Mouse (Mus musculus) c-Kit-positive CD71-positive TER-119-negative erythroid progenitor cells, embryonic 14.5 days (primary cell): ENCODE measurements around the gene Chmp2b.

Source experiments
- DNase-seq: peaks from one replicate; pipeline ENCODE4 v3.0.0-alpha.2; 2013; ENCODE audit warnings: low read depth

Gene Chmp2b

DNA sequence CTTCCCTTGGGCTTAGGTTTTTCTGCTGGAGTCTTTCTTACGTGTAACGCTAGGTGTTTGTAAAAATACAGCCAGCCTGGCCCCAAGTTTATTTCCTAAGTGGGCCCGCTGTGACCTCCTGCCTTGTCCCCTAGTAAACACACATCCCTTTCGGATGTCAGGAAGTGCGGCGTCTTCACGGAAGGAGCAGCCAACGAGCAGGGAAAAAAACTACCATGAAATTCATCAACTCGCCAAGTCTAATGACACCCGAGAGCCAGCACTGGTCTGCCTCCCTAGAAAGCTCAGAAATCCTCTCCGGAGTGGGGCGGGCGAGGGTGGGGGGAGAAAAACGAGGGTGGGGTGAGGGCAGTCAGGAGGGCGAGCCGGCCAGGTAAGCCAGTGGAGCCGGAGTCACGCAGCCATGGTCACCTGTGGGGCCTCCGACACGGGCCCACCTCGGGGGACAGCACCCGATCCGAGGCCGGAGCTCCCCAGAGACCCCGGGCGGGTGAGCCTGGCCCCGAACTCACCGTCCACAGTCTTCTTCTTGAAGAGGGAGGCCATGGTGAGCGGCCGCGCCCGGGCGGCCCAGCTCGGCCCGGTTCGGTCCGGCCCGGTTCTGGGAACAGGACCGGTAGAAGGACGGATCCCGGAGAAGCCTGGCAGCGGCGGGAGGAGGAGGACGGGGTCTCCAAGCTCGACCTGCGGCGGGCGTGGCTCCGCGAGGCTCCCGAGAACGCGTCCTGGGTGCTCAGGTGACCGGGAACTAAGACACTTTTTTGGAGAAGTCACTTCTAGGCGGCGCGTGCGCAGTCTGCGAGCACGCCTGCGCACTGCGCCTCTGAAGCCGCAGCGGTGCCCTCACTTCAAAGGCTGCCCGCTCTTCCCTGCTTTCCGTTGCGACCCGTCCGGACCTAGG lies at the start of gene Chmp2b:
Gene Chmp2b, minus strand, starts transcription at position 764 of the 901 bp plus-strand sequence.
- peak; percentile 71 for DNase-seq

DNA sequence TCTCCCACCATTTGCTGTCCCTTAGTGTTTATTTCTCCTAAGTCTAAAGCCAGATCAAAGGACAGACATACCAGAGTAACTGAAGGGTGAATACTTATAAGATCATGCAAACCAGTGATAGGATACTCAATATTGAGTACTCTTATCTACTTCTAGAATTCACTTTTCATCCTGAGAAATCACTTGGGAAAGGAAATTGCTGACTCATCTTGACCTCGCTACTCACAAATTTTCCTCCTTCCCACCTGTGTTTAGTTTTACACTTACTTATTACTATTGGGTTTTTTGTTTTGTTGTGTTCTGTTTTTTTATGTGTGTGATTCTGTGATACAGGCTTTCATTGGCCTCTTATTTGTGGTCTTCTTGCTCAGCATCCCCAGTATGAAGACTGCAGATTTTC lies 49.2 kb upstream of the Chmp2b start:
- no peak for DNase-seq

DNA sequence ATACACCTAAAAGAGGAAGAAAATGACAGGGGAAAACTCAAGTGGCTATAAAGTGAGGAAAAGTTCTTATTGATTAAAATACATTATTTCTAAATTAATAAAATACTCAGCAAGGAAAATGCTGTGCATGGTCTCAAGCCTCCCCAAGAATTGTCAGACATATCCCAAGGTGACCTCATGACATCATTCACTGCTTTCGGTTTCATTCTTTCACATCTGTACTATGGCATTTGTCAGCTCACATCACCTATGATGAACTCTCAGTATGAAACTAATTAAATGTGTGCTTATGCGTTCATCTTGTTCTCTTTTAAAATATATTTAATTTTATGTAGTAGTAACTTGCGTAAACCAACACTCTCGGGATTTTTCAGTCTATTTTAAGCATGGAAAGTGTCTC lies 38.3 kb upstream of the Chmp2b start:
- DNase-seq: no peak

DNA sequence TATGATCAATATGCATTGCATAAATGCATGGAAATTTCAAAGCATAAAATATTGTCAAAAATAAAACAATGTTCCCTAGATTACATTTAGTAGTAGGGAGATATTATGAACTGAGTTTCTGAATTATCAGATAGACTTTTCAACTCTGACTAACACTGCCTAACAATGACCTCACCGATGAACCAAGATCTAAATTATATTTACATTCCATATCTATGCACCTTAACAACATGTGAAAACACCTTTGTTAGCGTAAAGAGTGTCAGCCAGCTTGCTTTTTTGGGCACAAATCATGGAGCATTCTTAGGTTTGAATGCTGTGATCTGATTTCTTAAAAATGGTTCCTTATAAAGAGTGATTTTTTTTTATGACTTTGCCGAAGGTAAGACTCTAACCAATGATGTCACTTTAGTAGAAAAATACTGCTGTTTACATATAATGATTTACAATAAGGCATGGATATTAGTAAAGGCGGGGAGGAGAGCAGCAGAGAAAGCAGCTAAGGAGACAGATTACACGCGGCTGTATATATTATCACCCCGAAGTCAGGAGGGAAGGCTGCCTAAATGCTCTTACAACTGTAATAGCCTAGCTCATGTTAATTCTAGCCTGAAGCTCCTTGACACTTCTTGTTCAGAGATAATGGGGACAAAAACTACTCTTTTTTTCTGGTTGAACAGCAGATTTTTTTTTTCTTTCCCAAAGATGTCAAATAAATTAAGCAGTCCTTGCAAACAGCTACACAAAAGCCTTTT lies 23.8 kb upstream of the Chmp2b start:
- DNase-seq: no peak

DNA sequence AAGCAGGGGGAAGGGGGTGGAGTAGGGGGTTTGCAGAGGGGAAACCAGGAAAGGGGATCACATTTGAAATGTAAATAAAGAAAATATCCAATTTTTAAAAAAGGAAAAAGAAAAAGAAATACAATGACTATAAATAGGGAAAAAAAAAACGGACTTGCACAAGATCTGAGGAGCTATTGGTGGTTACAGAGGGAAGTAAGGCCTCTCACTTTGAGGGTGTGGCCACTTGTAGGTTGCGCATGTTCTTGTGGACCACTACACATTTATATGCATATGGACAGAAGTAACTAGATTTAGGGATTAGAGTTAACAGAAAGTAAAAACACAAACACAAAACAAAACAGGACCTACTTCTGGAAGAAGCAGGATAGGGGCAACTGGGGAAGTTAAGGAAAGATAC lies 23.2 kb upstream of the Chmp2b start:
- no peak for DNase-seq

DNA sequence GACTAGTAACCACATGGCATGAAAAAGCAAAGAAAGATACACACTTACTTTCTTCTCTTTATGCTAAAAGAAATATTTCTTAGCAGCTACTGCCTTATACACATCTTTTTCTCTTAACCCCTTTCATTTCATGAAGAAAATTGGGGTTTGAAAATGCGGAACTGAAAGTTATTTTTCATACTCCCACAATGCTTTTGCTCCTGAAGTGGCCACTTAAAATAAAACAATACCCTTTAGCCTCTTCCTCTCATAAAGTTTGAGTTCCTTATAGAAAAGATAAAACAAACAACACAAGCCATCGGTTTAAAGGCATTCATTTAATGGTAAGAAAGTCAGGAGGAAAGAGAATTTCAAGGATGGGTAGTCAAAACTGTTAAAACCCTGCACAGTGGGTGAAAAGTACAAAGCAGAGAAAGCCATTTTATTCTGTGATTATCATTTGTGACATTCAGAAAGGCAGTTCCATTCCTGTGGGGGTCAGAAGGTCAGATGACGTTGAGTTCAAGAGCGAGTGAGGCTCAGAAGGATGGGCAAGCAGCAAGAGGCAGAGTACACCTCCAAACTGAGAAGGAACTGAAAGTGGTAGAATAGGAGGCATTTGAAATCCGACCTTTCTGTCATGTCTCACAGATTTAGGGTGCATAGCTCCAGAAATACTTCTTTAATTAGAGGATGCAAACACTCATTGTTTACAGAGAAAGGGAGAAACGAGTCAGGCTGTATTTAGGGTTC lies 14.9 kb upstream of the Chmp2b start:
- no peak for DNase-seq

DNA sequence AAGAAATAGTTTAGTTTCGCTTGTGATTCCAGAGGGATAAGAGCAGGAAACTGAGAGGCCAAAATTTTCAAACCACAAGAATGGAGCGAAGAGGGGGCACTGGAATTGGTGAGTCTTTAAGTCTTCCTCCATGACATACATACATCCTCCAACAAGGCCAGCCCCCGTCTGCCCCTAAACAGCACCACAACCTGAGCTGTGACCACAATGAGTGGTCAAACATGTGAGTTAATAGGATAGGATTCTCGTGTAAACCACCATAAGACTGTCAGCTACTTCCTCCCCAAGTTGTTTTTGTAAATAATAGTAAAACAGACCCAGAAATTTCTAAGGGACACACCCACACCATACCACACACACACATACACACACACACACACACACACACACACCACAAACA lies 6.3 kb upstream of the Chmp2b start:
- no peak for DNase-seq

DNA sequence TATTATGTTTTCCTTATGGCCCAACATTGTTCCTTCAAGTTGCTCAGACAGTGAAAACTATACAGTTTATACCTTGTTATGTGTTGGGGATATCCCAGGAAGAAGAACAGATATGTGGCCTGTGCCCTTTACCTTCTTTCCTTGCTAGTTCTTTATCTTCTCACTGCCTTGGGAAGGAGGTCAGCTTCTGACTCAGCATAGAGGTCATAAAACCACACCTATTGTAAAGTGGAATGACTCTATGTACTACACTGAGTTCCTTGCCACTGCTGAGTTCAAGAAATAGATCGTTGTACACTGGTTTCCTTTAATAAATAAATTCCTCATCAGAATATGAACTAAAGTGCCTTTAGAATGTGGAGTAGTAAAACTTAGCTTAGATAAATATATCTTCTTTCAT lies 2.4 kb upstream of the Chmp2b start:
- DNase-seq: no peak

DNA sequence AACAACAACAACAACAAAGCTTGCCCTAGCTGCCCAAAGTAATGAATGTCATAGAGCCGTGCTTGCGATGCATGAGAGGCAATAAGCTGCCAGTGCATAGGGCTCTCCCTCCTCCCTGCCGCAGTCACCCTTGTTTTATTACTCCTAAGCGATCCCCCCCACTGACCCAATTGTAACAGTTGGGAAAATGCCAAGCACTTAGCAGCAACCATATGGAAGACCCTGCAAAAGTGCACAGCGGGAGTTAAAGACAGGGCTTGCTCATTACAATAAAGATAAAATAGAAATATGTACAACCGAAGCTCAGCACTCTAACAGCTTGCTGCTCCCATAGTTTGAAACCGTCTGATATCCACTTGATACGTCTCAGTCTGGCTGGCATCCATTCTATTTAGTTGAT lies 1.8 kb upstream of the Chmp2b start:
- no peak for DNase-seq

DNA sequence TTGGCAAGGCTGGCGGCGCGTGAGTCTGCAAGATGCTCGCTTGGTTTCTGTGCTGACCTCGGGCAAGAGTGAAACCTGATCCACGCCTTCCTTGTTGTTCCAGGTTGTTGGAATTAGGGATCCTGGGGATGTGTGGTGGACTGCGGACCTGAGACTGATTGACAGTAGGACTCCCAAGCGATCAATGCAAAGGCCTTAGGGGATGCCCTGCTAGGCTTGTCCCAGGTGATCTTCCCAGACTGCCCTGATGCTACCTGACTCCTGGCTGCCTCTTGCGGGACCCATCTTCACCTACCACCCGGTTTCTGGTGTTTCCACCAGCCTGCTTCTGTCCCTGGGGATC lies 309 bp upstream of the Chmp2b start:
- DNase-seq: no peak

DNA sequence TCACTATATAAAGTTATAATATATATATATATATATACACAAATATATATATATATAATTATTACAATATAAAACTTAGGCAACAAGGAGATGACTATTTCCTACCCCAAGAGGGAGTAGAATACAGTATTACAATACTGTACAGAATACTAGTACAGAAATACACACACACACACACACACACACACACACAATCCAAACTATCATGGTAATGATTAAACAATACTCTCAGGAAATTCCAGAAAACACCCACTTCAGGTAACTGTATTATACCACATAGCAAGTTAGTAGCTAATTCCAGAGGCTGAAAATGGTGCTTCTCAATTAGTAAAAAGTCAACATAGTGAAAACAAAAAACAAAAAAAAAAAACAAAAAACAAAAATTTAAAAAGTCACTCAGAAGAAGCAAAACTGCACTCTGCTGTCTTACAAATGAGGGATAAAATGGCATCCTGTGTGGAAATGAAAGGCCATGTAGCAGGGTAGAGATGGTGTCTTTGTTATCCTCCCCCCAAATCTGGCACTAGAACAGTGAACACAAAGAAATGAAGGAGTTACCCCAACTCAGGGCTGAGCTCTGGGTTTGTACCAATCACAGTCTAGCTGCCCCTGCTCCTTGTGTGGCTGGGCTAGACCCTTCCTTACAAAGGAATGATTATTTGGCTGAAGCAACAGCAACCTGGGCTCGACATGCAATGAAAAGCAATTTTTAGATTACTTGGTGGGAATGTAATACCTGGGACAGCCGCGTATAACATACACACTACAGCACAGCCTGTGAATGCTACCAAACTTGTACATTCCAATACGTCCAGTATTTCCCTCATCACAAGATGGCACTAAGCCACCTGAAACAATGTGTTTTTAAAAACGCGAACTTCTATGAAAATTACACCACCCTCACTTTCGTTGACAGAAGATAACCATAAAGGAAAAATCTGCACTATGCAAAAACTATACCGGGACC lies 1.2 kb downstream of the Chmp2b start:
- DNase-seq: no peak

DNA sequence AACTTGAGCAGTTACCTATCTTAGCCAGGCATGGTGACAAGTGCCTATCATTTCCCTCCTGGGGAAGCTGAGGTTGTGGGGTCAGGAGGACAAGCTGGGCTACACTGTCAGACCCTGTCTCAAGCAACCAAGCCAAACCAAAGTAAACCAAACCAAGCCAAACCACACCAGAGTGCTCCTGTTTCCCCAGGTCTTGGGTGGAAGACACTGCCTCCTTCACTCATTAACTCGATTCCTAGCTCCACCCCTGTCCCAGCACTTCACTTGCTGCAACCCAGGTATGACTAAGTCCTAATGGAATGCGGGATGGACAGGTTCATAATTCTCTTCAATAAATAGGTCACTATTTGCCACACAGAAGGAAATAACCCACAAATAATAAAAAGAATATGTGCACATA lies 2.9 kb downstream of the Chmp2b start:
- no peak for DNase-seq

DNA sequence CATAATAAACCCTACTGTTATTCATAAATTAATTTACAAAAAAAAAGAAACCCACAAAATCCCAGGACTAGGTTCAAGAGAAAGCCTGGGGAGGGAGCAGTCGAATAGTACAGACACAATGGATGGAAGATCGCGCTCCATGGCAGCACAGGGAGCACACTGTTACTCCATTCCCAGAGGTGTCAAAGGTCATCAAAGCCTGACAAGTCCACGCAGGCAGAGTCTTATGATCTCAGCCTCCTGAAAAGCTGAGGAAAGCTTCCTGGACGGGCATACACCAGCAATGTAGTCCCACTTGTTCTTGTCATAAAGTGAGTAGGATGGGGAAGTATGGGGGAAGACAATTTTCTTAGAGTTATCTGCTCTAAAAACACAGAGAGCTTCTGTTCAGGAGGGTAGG lies 5.2 kb downstream of the Chmp2b start:
- no peak for DNase-seq

DNA sequence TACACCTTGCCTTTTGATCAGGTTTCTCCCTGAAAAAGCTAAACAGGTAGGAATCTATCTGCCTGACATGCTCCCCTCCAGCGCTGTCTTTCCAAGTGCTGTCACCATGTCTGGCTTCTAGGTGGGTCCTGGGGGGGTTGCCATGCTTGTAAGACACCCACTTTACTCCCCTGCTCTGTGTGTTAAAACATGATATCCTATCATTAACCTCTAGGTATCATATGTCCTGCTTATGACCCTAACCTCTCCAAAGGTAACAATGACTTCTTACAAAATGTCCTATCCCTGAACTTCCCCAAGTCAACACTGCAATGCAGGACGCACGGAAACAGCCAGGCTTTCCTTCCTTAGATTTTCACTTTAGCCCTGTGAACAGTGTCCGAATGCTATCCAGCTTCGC lies 8.3 kb downstream of the Chmp2b start:
- DNase-seq: no peak

DNA sequence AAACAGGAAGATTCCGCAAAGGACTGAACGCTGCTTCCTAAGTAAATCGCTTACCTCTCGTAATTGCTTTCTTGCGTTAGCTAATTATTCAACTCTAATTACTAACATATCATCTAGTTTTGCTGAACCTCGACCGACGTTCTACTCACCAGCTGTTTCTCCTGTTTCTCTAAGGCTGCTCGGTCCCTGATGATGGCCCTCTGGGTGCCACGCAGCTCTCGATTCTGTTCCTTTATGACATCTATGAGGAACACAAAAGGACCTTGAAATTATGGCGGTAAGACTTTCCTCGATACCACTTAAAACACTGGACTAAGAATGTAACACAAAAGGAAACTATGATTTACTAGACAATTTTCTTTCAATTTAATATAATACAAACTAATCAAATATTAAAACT lies 11.7 kb downstream of the Chmp2b start:
- no peak for DNase-seq

DNA sequence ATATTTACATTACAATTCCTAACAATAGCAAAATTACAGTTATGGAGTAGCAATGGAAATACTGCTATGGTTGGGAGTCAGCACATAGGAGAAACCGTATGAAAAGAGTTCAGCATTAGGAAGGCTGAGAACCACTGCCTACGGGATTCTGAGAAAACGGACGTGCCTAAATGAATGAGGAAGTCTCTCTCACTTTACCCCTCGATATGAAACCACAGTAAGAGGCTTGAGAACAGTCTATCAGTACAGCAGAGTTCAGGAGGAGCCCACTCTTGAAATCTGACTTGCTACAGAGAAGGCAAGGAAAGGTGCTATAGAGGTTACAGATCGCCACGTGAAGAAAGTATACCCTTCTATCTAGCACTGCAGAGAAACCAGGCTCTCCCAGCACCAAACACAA lies 13.6 kb downstream of the Chmp2b start:
- no peak for DNase-seq

DNA sequence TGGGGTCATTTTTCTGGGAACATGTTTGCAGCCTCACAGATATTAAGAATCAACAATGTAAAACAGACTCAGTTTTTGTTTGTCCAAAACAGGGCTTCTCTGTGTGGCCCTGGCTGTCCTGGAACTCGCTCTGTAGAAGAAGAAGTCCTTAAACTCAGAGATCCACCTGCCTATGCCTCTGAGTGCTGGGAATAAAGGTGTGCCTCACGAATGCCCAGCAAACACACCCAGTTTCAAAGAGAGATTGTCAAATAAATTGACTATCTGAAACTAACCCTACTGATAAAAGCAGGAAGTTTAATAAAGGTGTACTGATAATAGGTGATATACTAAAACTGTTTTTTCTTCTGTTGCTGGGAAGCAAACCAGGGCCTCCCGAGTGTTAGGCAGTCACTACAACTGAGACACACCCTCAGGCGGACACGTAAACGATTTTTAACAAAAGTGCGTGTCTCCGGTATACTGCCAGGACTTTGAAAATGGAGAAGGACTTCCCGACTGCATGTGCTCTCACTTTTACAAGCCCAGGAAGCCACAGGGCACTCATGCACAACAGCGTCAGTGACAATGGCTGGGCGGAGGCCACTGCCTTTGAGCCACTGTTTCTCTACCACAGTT lies 18.7 kb downstream of the Chmp2b start:
- no peak for DNase-seq

DNA sequence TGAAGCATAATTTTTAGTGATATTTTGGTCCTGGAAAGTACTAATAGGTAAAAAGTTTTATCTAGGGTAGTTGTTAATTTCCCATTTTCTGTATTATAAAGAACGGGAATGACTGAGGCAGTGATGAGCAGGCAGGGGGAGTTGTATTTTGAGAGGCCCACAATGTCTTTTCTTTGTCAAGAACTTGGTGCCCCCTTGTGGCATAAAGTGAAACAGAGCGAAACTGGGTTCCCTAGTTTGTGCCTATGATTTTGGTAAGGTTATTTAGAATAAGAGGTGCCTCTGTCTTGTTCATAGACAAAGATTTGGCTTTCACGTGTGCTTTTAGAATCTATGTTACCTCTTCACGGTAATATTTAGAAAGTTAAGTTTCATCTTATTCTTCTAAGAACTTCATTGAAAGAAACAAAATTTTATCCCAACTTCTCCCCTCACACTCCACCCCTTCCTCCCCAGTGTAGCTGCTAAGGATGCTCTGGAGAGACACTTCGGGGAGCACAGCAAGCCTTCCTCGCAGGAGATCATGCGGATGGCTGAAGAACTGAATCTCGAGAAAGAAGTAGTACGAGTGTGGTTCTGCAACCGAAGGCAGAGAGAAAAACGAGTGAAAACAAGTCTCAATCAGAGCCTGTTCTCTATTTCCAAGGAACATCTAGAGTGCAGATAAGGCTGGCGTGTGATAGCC lies 29.1 kb downstream of the Chmp2b start:
- DNase-seq: peak; percentile 14

DNA sequence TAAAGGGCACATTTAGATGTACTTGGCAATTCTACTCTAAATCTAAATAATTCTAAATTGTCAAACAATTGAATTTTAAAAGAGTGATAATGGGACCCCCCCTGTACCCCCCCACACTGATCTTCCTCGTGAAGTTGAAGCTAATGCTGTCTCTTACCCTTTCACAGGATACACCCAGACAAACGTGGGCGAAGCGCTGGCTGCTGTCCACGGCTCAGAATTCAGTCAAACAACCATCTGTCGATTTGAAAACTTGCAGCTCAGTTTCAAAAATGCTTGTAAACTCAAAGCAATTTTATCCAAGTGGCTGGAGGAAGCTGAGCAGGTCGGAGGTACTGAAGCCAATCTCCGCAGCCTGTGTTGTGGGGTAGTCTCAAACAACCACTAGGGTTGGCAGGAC lies 30.9 kb downstream of the Chmp2b start:
- no peak for DNase-seq

DNA sequence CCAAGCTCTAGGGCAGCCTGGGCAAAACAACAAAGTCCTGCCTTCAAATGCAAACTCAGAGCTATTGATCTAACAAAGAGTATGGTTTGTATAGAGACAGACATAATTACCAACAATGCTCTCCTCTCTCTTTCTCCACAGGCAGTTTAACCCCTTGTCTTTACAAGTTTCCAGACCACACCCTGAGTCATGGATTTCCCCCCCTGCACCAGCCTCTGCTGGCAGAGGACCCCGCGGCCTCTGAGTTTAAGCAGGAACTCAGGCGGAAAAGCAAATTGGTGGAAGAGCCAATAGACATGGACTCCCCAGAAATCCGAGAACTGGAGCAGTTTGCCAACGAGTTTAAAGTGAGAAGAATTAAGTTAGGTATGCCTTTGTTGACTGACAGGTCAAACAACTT lies 32.9 kb downstream of the Chmp2b start:
- no peak for DNase-seq

DNA sequence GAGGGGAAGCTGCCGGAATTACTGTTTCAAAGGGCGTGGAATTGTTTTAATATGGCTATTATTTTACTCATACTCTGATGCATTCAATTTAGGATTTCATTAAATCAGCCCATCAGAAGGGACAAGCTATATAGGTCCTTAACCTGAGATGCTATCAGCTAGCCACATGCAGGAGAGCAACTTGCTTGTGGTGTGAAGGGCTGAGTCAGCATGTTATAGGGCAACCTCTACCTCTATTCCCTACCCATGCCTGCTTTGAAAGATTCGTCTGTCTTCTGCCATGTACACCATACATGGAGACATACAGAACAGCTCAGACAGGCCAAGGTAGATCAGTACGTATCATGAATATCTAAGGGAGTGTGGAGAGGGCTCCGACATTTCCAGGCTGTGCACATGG lies 35.8 kb downstream of the Chmp2b start:
- no peak for DNase-seq
